Mouse (Mus musculus) ES-E14 (cell line): ENCODE measurements around the gene Dnajc7. TPM values are rescaled to one million over a fixed set of nuclear protein-coding genes. Genes with fewer than 3 reads are reported as not detected.
"Not testable (repeated sequence)": the region's sequence is repeated elsewhere in the genome, so short reads cannot be mapped to it uniquely, and the experiment has no call there.

Experiments used
- DNase-seq: peaks from one replicate; pipeline ENCODE4 v3.0.0-alpha.2; 2013; ENCODE audit warnings: low read depth, low spot score
- H3K27ac ChIP-seq: 2 replicates; pipeline ENCODE4 v1.5.1; 2012; ENCODE audit warnings: low read depth, mild to moderate bottlenecking, low read length, moderate library complexity, mixed read lengths; ENCODE audit not compliant: poor library complexity, insufficient read depth, severe bottlenecking
- H3K36me3 ChIP-seq: 2 replicates; pipeline ENCODE4 v1.6.1; 2012; ENCODE audit warnings: mild to moderate bottlenecking, low read length, moderate library complexity, mixed read lengths; ENCODE audit not compliant: control insufficient read depth, poor library complexity, insufficient read depth, severe bottlenecking
- H3K4me1 ChIP-seq, 2 experiments: fragments of 150-350 bp in 1 of 2; sonication (generic) in 1 of 2; 2 replicates each; pipeline ENCODE4 v1.6.1; 2012; ENCODE audit warnings: low read length in 2 of 2, mild to moderate bottlenecking in 1 of 2, mixed read lengths in 1 of 2; ENCODE audit not compliant: control insufficient read depth in 2 of 2, insufficient read depth in 2 of 2, poor library complexity in 1 of 2
- H3K4me3 ChIP-seq, 2 experiments: fragments of 150-350 bp in 1 of 2; sonication (generic) in 1 of 2; 2 replicates each; pipeline ENCODE4 v1.5.1; 2012; ENCODE audit warnings: low read length in 2 of 2, low read depth in 1 of 2, mild to moderate bottlenecking in 1 of 2, mixed read lengths in 1 of 2; ENCODE audit not compliant: insufficient read depth in 1 of 2, poor library complexity in 1 of 2, severe bottlenecking in 1 of 2
- H3K9ac ChIP-seq: 2 replicates; pipeline ENCODE4 v1.6.1; 2012; ENCODE audit warnings: low read depth, mild to moderate bottlenecking, low read length, mixed read lengths; ENCODE audit not compliant: poor library complexity, insufficient read depth, severe bottlenecking
- H3K9me3 ChIP-seq: fragments of 150-350 bp; sonication (generic); 2 replicates; pipeline ENCODE4 v1.6.1; 2012; ENCODE audit warnings: low read depth, mild to moderate bottlenecking, low read length; ENCODE audit not compliant: control insufficient read depth, insufficient read depth
- CHD2 ChIP-seq: IDR thresholded peaks from 2 replicates; pipeline ENCODE4 v1.6.1; 2014; ENCODE audit warnings: mild to moderate bottlenecking, low read depth, low read length, inconsistent platforms
- HCFC1 ChIP-seq: IDR thresholded peaks from 2 replicates; pipeline ENCODE4 v1.6.1; 2012; ENCODE audit warnings: low read length, inconsistent platforms, borderline replicate concordance; ENCODE audit not compliant: insufficient read depth
- MAFK ChIP-seq: IDR thresholded peaks from 2 replicates; pipeline ENCODE4 v1.6.1; 2014; ENCODE audit warnings: mild to moderate bottlenecking, low read depth, low read length, inconsistent platforms; ENCODE audit not compliant: insufficient read depth
- ZC3H11A ChIP-seq: IDR thresholded peaks from 2 replicates; pipeline ENCODE4 v1.6.1; 2012; ENCODE audit warnings: low read depth, mild to moderate bottlenecking, inconsistent platforms, low read length, borderline replicate concordance
- ZNF384 ChIP-seq: IDR thresholded peaks from 2 replicates; pipeline ENCODE4 v1.6.1; 2012; ENCODE audit warnings: low read depth, low read length, inconsistent platforms
- in situ Hi-C, 2 experiments: fragments of 600-800 bp; cut with MboI; formaldehyde crosslinking; loops; one replicate each; pipeline ENCODE4 v1.15.1; 2025; ENCODE audit warnings: low sequenced_read_pairs in 2 of 2, inconsistent platforms in 1 of 2; ENCODE audit not compliant: unreplicated experiment in 2 of 2
- total RNA-seq: library from RNA; depleted of rRNA; stranded (reverse); fragments of 300-350 nt; gene quantifications from 2 replicates; pipeline ENCODE4 v1.2.3, GENCODE M21; 2012

Dnajc7 gene
- total RNA-seq, 1 experiment, result 208 TPM

GRCm38 (mm10) chr11:100619485-100619975, 438 bp downstream of the Dnajc7 start:
- Histone ChIP-seq H3K36me3 (peaks cover 1% of the 10 kb centered on the region; the same call in 1 of the 2 replicates), H3K4me1 (peaks cover 3 to 8% of the 10 kb centered on the region in 2 experiments; a peak in 3 of 4 replicates), H3K4me3 (peak overlapping the region; percentile 86 to 96), H3K9me3 (no peaks in the 10 kb centered on the region), H3K27ac (peak overlapping the region; percentile 97), H3K9ac (peak overlapping the region; percentile 98)
- no peak for TF ChIP-seq ZC3H11A
- TF ChIP-seq ZNF384, result no peak
- TF ChIP-seq MAFK, result no peak
- TF ChIP-seq CHD2, result no peak
- TF ChIP-seq HCFC1, result peak; percentile 71
- in situ Hi-C loops, result no loop called here
- DNase-seq, result peak; percentile 98

- Histone ChIP-seq H3K4me3 (peak within 1 kb of the TSS; percentile 86 to 96), H3K27ac (peak within 1 kb of the TSS; percentile 97), H3K36me3 (no peaks in the 10 kb centered on the region), H3K4me1 (peaks cover 3 to 5% of the 10 kb centered on the region in 2 experiments; a peak in 3 of 4 replicates), H3K9me3 (no peaks in the 10 kb centered on the region), H3K9ac (peak within 1 kb of the TSS; percentile 98)
- peak; percentile 56 for DNase-seq
- TF ChIP-seq MAFK (no peak), CHD2 (no peak), ZNF384 (no peak), HCFC1 (no peak), ZC3H11A (no peak)
- in situ Hi-C loops, result no loop called here
These were observed 1.0 kb downstream of the Dnajc7 start, which contains the start of gene Nkiras2 for GRCm38 (mm10) chr11:100618761-100619484. TSS of gene Nkiras2 (plus strand) at chr11:100619244.

- H3K4me1 ChIP-seq, result peaks cover 5 to 7% of the 10 kb centered on the region in 2 experiments; a peak in 3 of 4 replicates
- peak overlapping the region; percentile 86 to 96 for H3K4me3 ChIP-seq
- peak overlapping the region; percentile 66 for H3K27ac ChIP-seq
- H3K9me3 ChIP-seq, result no peaks in the 10 kb centered on the region
- DNase-seq, result no peak
- peak overlapping the region; percentile 41; the same call in 1 of the 2 replicates for H3K9ac ChIP-seq
- in situ Hi-C loops, result no loop called here
- no peaks in the 10 kb centered on the region; the same call in 1 of the 2 replicates for H3K36me3 ChIP-seq
- no peak for TF ChIP-seq CHD2
- TF ChIP-seq MAFK, result no peak
- no peak for TF ChIP-seq HCFC1
- no peak for TF ChIP-seq ZC3H11A
These were observed 2.5 kb downstream of the Dnajc7 start for GRCm38 (mm10) chr11:100617480-100617879.

- DNase-seq, H3K4me3 ChIP-seq, H3K9me3 ChIP-seq, in situ Hi-C loops, H3K36me3 ChIP-seq, H3K9ac ChIP-seq: not testable (repeated sequence)
- TF ChIP-seq ZNF384, result 0 out of 2 replicates have a peak, but pooled peaks have one; percentile 65
- Histone ChIP-seq H3K4me1 (peaks cover 5 to 13% of the 10 kb centered on the region in 2 experiments; a peak in 3 of 4 replicates), H3K27ac (peak overlapping the region; percentile 66; the same call in 1 of the 2 replicates)
These were observed 3.1 kb downstream of the Dnajc7 start for GRCm38 (mm10) chr11:100616836-100617235.
